Comparison of ENCODE assay signal across 23 mouse cellular contexts in genomic region chr5:34254309-34254708, GRCm38 (mm10). TPM values are rescaled to one million over a fixed set of nuclear protein-coding genes. Genes with fewer than 3 reads are reported as not detected.
DNase-seq lines count a peak whose midpoint lies in the region; ATAC-seq and TF ChIP-seq lines count a peak whose summit lies in the region.
"Had no signal": no experiment of that assay in that cellular context is flagged by ENCODE, and none has a peak within 500 bp of the region (broad histone marks: within the 10 kb centered on the region; RNA-seq: fewer than 3 reads in every experiment).

No protein-coding gene starts in this region.

- intact Hi-C loops in gastrocnemius, adult 2 months (cut with DNase I) = loop anchor here (5.0 kb wide), 1 partner anchor 42 kb away; no protein-coding TSS in a partner anchor

- peaks cover 4% of the 10 kb centered on the region for H3K4me1 ChIP-seq in kidney, embryonic 16.5 days (ENCODE audit: insufficient read depth, low read length)
- H3K4me1 ChIP-seq in bone marrow macrophage, adult 2 months (ENCODE audit: control insufficient read depth, insufficient read depth, low read length) = peaks cover 21% of the 10 kb centered on the region

- H3K36me3 ChIP-seq in kidney, embryonic 16.5 days (ENCODE audit: insufficient read depth, low read length) = no peaks in the 10 kb centered on the region
- H3K36me3 ChIP-seq in macrophage (ENCODE audit: inconsistent target) = no peaks in the 10 kb centered on the region
- H3K36me3 ChIP-seq: forebrain, embryonic 12.5 days; hindbrain, embryonic 13.5 days; neural tube, embryonic 15.5 days; stomach, embryonic 15.5 days had no signal

- ATAC-seq in kidney, embryonic 16.5 days (ENCODE audit: low FRiP score, low TSS enrichment) = no peak
- ATAC-seq: inflammation-experienced regulatory T-cells, adult 6 months; midbrain, embryonic 16.5 days had no signal

- TF ChIP-seq CTCF in gastrocnemius, adult 2 months (IDR thresholded peaks at IDR 0.05) = no peak
- no peak for TF ChIP-seq CTCF in bone marrow macrophage, adult 2 months (IDR thresholded peaks at IDR 0.05; ENCODE audit: low read depth, low read length)

- peak; percentile 4 for DNase-seq in gastrocnemius, adult 2 months
- DNase-seq in gastrocnemius, adult 8-10 months (ENCODE audit: low spot score in 2 of 2) = no peak
- DNase-seq in kidney, postnatal 36 days = peak; percentile 6 to 14
- DNase-seq in adrenal gland, postnatal 36 days = no peak
- DNase-seq: gastrocnemius, postnatal 14 days; heart, adult 2 months; lung, adult 18-20 months; lung, postnatal 14 days had no signal

- WGBS in kidney, embryonic 16.5 days = 51% methylated on average over 8 of the region's 8 CpGs
- WGBS in macrophage (ENCODE audit: missing documents) = 28% methylated on average over 8 of the region's 8 CpGs

- no peaks in the 10 kb centered on the region for H3K79me2 ChIP-seq in macrophage (ENCODE audit: inconsistent target)

- H3K9ac ChIP-seq in kidney, embryonic 16.5 days (replicated peaks; ENCODE audit: low read length) = no peak overlapping the region
- H3K9ac ChIP-seq: forebrain, embryonic 12.5 days; hindbrain, embryonic 13.5 days; neural tube, embryonic 15.5 days; stomach, embryonic 15.5 days had no signal

- no peak overlapping the region for H3K4me2 ChIP-seq in kidney, embryonic 16.5 days (replicated peaks; ENCODE audit: low read depth, low read length)
- H3K4me2 ChIP-seq: forebrain, embryonic 12.5 days; hindbrain, embryonic 13.5 days; liver, embryonic 11.5 days; neural tube, embryonic 15.5 days; stomach, embryonic 15.5 days had no signal

- no peak overlapping the region for H3K27ac ChIP-seq in gastrocnemius, adult 2 months
- H3K27ac ChIP-seq in kidney, embryonic 16.5 days (ENCODE audit: low read length) = no peak overlapping the region
- peak overlapping the region; percentile 50 for H3K27ac ChIP-seq in bone marrow macrophage, adult 2 months (ENCODE audit: insufficient read depth, low read depth, low read length)
- peak overlapping the region; percentile 54 for H3K27ac ChIP-seq in macrophage
- H3K27ac ChIP-seq: forebrain, embryonic 12.5 days; heart, adult 2 months; hindbrain, embryonic 13.5 days; kidney, postnatal 0 days; neural tube, embryonic 15.5 days; stomach, embryonic 15.5 days had no signal

- no peak for TF ChIP-seq POLR2A in bone marrow macrophage, adult 2 months (IDR thresholded peaks at IDR 0.05; ENCODE audit: borderline replicate concordance, low read depth, low read length)

- H3K4me3 ChIP-seq in gastrocnemius, adult 2 months = no peak overlapping the region
- H3K4me3 ChIP-seq in kidney, embryonic 16.5 days (ENCODE audit: low read length) = no peak overlapping the region
- H3K4me3 ChIP-seq in bone marrow macrophage, adult 2 months (ENCODE audit: insufficient read depth, low read length) = no peak overlapping the region
- no peak overlapping the region for H3K4me3 ChIP-seq in macrophage (ENCODE audit: inconsistent target)
- H3K4me3 ChIP-seq: forebrain, embryonic 12.5 days; heart, adult 2 months; hindbrain, embryonic 13.5 days; neural tube, embryonic 15.5 days; stomach, embryonic 15.5 days had no signal

- H3K9me3 ChIP-seq in kidney, embryonic 16.5 days (ENCODE audit: low read length) = no peaks in the 10 kb centered on the region
- H3K9me3 ChIP-seq: forebrain, embryonic 12.5 days; hindbrain, embryonic 13.5 days; neural tube, embryonic 15.5 days; stomach, embryonic 15.5 days had no signal

- H3K27me3 ChIP-seq in kidney, embryonic 16.5 days (ENCODE audit: insufficient read depth, low read length) = no peaks in the 10 kb centered on the region
- H3K27me3 ChIP-seq: CH12.LX; forebrain, embryonic 12.5 days; hindbrain, embryonic 13.5 days; neural tube, embryonic 15.5 days; stomach, embryonic 15.5 days had no signal

RNA-seq across cellular contexts. Expression of gene Zfyve28, which starts 33.9 kb away (rescaled TPM):
- total RNA-seq in gastrocnemius, adult 2 months (2021) = under 1 TPM; 0.36 to 0.64 TPM
- total RNA-seq in gastrocnemius, adult 8-10 months (2022) = 1 to 10 TPM in 1 of 4 experiments, under 1 TPM in 3; 0.35 to 1.3 (median 0.68) TPM
- polyA plus RNA-seq in kidney, embryonic 16.5 days (2015; fragmentation: Nextera tagmentation; extraction: Ambion mirVana) = 0.21 and 0.34 TPM in 2 replicates
- 41.2 and 50.9 TPM in 2 replicates for polyA plus RNA-seq in bone marrow macrophage, adult 2 months (2012; ENCODE audit: insufficient read depth, insufficient read length, missing spikeins)
- 10 to 100 TPM in 12 of 26 experiments, 1 to 10 TPM in 13, under 1 TPM in 1; 0.49 to 89.2 (median 7.3) TPM for total RNA-seq in macrophage (2018; cell fraction: chromatin; rRNA removed)
- 1 to 10 TPM in 16 of 26 experiments, under 1 TPM in 10; 0.56 to 9.1 (median 1.9) TPM for total RNA-seq in macrophage (2018; cell fraction: cytosol; rRNA removed)
- 10 to 100 TPM in 9 of 26 experiments, 1 to 10 TPM in 12, under 1 TPM in 5; 0.23 to 35.5 (median 2.8) TPM for total RNA-seq in macrophage (2018; cell fraction: nucleus; rRNA removed)
- polyA plus RNA-seq in macrophage (2018) = 3.7 to 7.8 TPM (median 6.6 TPM) in 3 replicates
- under 1 TPM; 0.36 to 0.60 TPM for total RNA-seq in adrenal gland, postnatal 36 days (2021)
- polyA plus RNA-seq: liver, embryonic 11.5 days had no signal

RNA-seq across cellular contexts. Expression of gene Cfap99, which starts 34.1 kb away (rescaled TPM):
- total RNA-seq in gastrocnemius, adult 2 months (2021) = not detected
- total RNA-seq in gastrocnemius, adult 8-10 months (2022) = not detected
- polyA plus RNA-seq in kidney, embryonic 16.5 days (2015; fragmentation: Nextera tagmentation; extraction: Ambion mirVana) = not detected in 2 replicates
- not detected in 2 replicates for polyA plus RNA-seq in bone marrow macrophage, adult 2 months (2012; ENCODE audit: insufficient read depth, insufficient read length, missing spikeins)
- total RNA-seq in macrophage (2018; cell fraction: chromatin; rRNA removed) = not detected
- not detected for total RNA-seq in macrophage (2018; cell fraction: cytosol; rRNA removed)
- total RNA-seq in macrophage (2018; cell fraction: nucleus; rRNA removed) = not detected
- not detected in 3 replicates for polyA plus RNA-seq in macrophage (2018)
- not detected for total RNA-seq in adrenal gland, postnatal 36 days (2021)
- total RNA-seq: CH12.LX; heart, adult 2 months; MEL had no signal
- polyA plus RNA-seq: forebrain, embryonic 12.5 days; heart, adult 2 months; heart, postnatal 0 days; inflammation-experienced regulatory T-cells, adult 6 months; kidney, postnatal 0 days; limb, embryonic 11.5 days; liver, embryonic 11.5 days; neural tube, embryonic 15.5 days; stomach, embryonic 15.5 days had no signal

Comparison
In these comparisons a context has a peak if more than half of its experiments do, and no peak if none do; other contexts are left out.
1. DNase-seq: peak in gastrocnemius, adult 2 months (single experiment) and kidney, postnatal 36 days (2 of 2); none in gastrocnemius, adult 8-10 months (0 of 2) and adrenal gland, postnatal 36 days (0 of 2).
2. H3K27ac ChIP-seq: peak in bone marrow macrophage, adult 2 months (single experiment) and macrophage (single experiment); none in gastrocnemius, adult 2 months (single experiment) and kidney, embryonic 16.5 days (single experiment).